Mouse (Mus musculus) heart, embryonic 14.5 days (tissue): ENCODE data around the gene Nfil3. TPM values are rescaled to one million over a fixed set of nuclear protein-coding genes. Genes with fewer than 3 reads are reported as not detected.

ENCODE experiments used
- ATAC-seq: fragments of 200-750 bp; cut with Nextera tagmentation; 2 replicates; pipeline ENCODE4 v1.8.0; 2017; ENCODE audit warnings: low read depth, moderate TSS enrichment; ENCODE audit not compliant: insufficient number of reproducible peaks, insufficient read depth, low FRiP score
- H3K27ac ChIP-seq, 2 experiments: fragments of 200-500 bp in 1 of 2; fragments of 300-500 bp in 1 of 2; sonication (generic) in 1 of 2; replicated peaks in 1 of 2; 2 replicates each; pipeline ENCODE4 v1.5.1; 2012 to 2014; ENCODE audit warnings: low read depth in 2 of 2, low read length in 2 of 2, control low read depth in 1 of 2, mild to moderate bottlenecking in 1 of 2, mixed read lengths in 1 of 2; ENCODE audit not compliant: control insufficient read depth in 1 of 2, insufficient read depth in 1 of 2
- H3K27me3 ChIP-seq: fragments of 300-500 bp; sonication (generic); 2 replicates; pipeline ENCODE4 v1.6.1; 2014; ENCODE audit warnings: mild to moderate bottlenecking, low read length, control low read depth; ENCODE audit not compliant: control insufficient read depth, insufficient read depth
- H3K36me3 ChIP-seq: fragments of 300-500 bp; sonication (generic); 2 replicates; pipeline ENCODE4 v1.6.1; 2014; ENCODE audit warnings: mild to moderate bottlenecking, control low read depth, low read length, mixed read lengths; ENCODE audit not compliant: control insufficient read depth, insufficient read depth
- H3K4me1 ChIP-seq, 2 experiments: fragments of 200-500 bp in 1 of 2; fragments of 300-500 bp in 1 of 2; sonication (generic) in 1 of 2; 2 replicates each; pipeline ENCODE4 v1.6.1; 2012 to 2014; ENCODE audit warnings: low read length in 2 of 2, control low read depth in 1 of 2, mixed read lengths in 1 of 2; ENCODE audit not compliant: control insufficient read depth in 2 of 2, insufficient read depth in 2 of 2
- H3K4me2 ChIP-seq: fragments of 300-500 bp; sonication (generic); 2 replicates; pipeline ENCODE4 v1.6.1; 2014; ENCODE audit warnings: mild to moderate bottlenecking, low read length
- H3K4me3 ChIP-seq, 2 experiments: fragments of 200-500 bp in 1 of 2; fragments of 300-500 bp in 1 of 2; sonication (generic) in 1 of 2; 2 replicates each; pipeline ENCODE4 v1.5.1; 2012 to 2014; ENCODE audit warnings: low read length in 2 of 2, mild to moderate bottlenecking in 2 of 2, control low read depth in 1 of 2, low read depth in 1 of 2, moderate library complexity in 1 of 2; ENCODE audit not compliant: control insufficient read depth in 1 of 2, insufficient read depth in 1 of 2
- H3K9ac ChIP-seq: fragments of 300-500 bp; sonication (generic); 2 replicates; pipeline ENCODE4 v1.6.1; 2014; ENCODE audit warnings: mild to moderate bottlenecking, low read length
- H3K9me3 ChIP-seq: fragments of 300-500 bp; sonication (generic); 2 replicates; pipeline ENCODE4 v1.6.1; 2016; ENCODE audit warnings: low read length, control low read depth; ENCODE audit not compliant: control insufficient read depth
- WGBS: fragments of 180-500 bp; shearing (Covaris S2); extraction: QIAGEN DNeasy Blood & Tissue Kit; methylation state at CpG from one replicate; pipeline ENCODE4 v1.1.7; 2014; 5-methylcytosine and 5-hydroxymethylcytosine counted together
- polyA plus RNA-seq: library from polyadenylated mRNA; unstranded; fragments of >200 nt; fragmentation: Nextera tagmentation; extraction: Ambion mirVana; gene quantifications from 2 replicates; pipeline ENCODE4 v1.2.1, GENCODE M21; 2014

Nfil3 gene
- polyA plus RNA-seq, 1 experiment from 2014 or later = 41.0 TPM

- H3K4me3 ChIP-seq = no peak overlapping the region
- no peaks in the 10 kb centered on the region for H3K27me3 ChIP-seq
- 69% methylated on average over 7 of the region's 7 CpGs for WGBS
- no peak overlapping the region for H3K9ac ChIP-seq
- no peak overlapping the region for H3K4me2 ChIP-seq
- no peaks in the 10 kb centered on the region for H3K9me3 ChIP-seq
- no peak for ATAC-seq
- H3K4me1 ChIP-seq = peaks cover 2 to 15% of the 10 kb centered on the region in 2 experiments
- H3K27ac ChIP-seq = no peak overlapping the region
- H3K36me3 ChIP-seq = no peaks in the 10 kb centered on the region
Observed at GRCm38 (mm10) chr13:52940956-52941355, 39.9 kb downstream of the Nfil3 start.

GRCm38 (mm10) chr13:52930582-52930981, 50.3 kb downstream of the Nfil3 start:
- Histone ChIP-seq H3K9me3 (no peaks in the 10 kb centered on the region), H3K36me3 (no peaks in the 10 kb centered on the region), H3K4me1 (peaks cover 0 to 23% of the 10 kb centered on the region in 2 experiments; a peak in 2 of 4 replicates), H3K27ac (no peak overlapping the region), H3K9ac (no peak overlapping the region), H3K4me3 (no peak overlapping the region), H3K27me3 (no peaks in the 10 kb centered on the region), H3K4me2 (no peak overlapping the region)
- no peak for ATAC-seq
- WGBS = 45% methylated on average over 10 of the region's 10 CpGs

- peak within 1 kb of the TSS; percentile 72 to 75 for H3K27ac ChIP-seq
- peak within 1 kb of the TSS; percentile 78 to 97 for H3K4me3 ChIP-seq
- no peaks in the 10 kb centered on the region for H3K36me3 ChIP-seq
- no peaks in the 10 kb centered on the region for H3K27me3 ChIP-seq
- H3K4me1 ChIP-seq = peaks cover 0 to 23% of the 10 kb centered on the region in 2 experiments; a peak in 2 of 4 replicates
- H3K4me2 ChIP-seq = peak within 1 kb of the TSS; percentile 66
- H3K9me3 ChIP-seq = no peaks in the 10 kb centered on the region
- peak within 1 kb of the TSS; percentile 77 for H3K9ac ChIP-seq
- peak; percentile 96 for ATAC-seq
- under 1% methylated on average over 63 of the region's 63 CpGs for WGBS
Observed at GRCm38 (mm10) chr13:52929209-52930171, 51.4 kb downstream of the Nfil3 start, which contains the start of gene Auh. Gene Auh (minus strand): TSS chr13:52929681.

- Histone ChIP-seq H3K9me3 (no peaks in the 10 kb centered on the region), H3K4me1 (peaks cover 0 to 23% of the 10 kb centered on the region in 2 experiments; a peak in 2 of 4 replicates), H3K27ac (no peak overlapping the region), H3K27me3 (no peaks in the 10 kb centered on the region), H3K9ac (peak overlapping the region; percentile 77), H3K4me3 (peak overlapping the region; percentile 78 to 97; a peak in 3 of 4 replicates), H3K36me3 (no peaks in the 10 kb centered on the region), H3K4me2 (peak overlapping the region; percentile 66)
- no peak for ATAC-seq
- 56% methylated on average over 9 of the region's 9 CpGs for WGBS
Observed at GRCm38 (mm10) chr13:52928392-52928791, 52.5 kb downstream of the Nfil3 start.

GRCm38 (mm10) chr13:52924457-52924856, 56.4 kb downstream of the Nfil3 start:
- H3K27ac ChIP-seq = no peak overlapping the region
- no peak overlapping the region for H3K9ac ChIP-seq
- H3K27me3 ChIP-seq = no peaks in the 10 kb centered on the region
- no peaks in the 10 kb centered on the region for H3K36me3 ChIP-seq
- H3K4me2 ChIP-seq = no peak overlapping the region
- no peak for ATAC-seq
- peaks cover 2 to 20% of the 10 kb centered on the region in 2 experiments; a peak in 3 of 4 replicates for H3K4me1 ChIP-seq
- H3K9me3 ChIP-seq = no peaks in the 10 kb centered on the region
- 71% methylated on average over 5 of the region's 5 CpGs for WGBS
- no peak overlapping the region for H3K4me3 ChIP-seq

- 58% methylated on average over 8 of the region's 8 CpGs for WGBS
Observed at GRCm38 (mm10) chr13:52921966-52922365, 58.9 kb downstream of the Nfil3 start.

GRCm38 (mm10) chr13:52921065-52921825, 59.6 kb downstream of the Nfil3 start:
- H3K9ac ChIP-seq = no peak overlapping the region
- H3K4me3 ChIP-seq = no peak overlapping the region
- ATAC-seq = no peak
- no peak overlapping the region for H3K4me2 ChIP-seq
- no peaks in the 10 kb centered on the region for H3K27me3 ChIP-seq
- H3K4me1 ChIP-seq = peaks cover 2 to 10% of the 10 kb centered on the region in 2 experiments; a peak in 2 of 4 replicates
- peaks cover 10% of the 10 kb centered on the region; the same call in 1 of the 2 replicates for H3K36me3 ChIP-seq
- no peak overlapping the region for H3K27ac ChIP-seq
- no peaks in the 10 kb centered on the region for H3K9me3 ChIP-seq
- WGBS = 85% methylated on average over 7 of the region's 7 CpGs

More at GRCm38 (mm10) chr13:52921966-52922365, 58.9 kb downstream of the Nfil3 start:
- Histone ChIP-seq H3K27ac (no peak overlapping the region), H3K36me3 (peaks cover 10% of the 10 kb centered on the region; the same call in 1 of the 2 replicates), H3K9me3 (no peaks in the 10 kb centered on the region), H3K9ac (no peak overlapping the region), H3K4me2 (no peak overlapping the region), H3K4me3 (no peak overlapping the region), H3K27me3 (no peaks in the 10 kb centered on the region), H3K4me1 (peaks cover 2 to 6% of the 10 kb centered on the region in 2 experiments; a peak in 1 of 4 replicates)
- no peak for ATAC-seq
